Mouse (Mus musculus) forebrain, embryonic 12.5 days (tissue): ENCODE measurements around the gene Sorcs3. TPM values are rescaled to one million over a fixed set of nuclear protein-coding genes. Genes with fewer than 3 reads are reported as not detected.

Experiments
- ATAC-seq: fragments of 200-750 bp; cut with Nextera tagmentation; 2 replicates; pipeline ENCODE4 v1.8.0; 2017; ENCODE audit warnings: moderate TSS enrichment; ENCODE audit not compliant: low FRiP score
- H3K27ac ChIP-seq: fragments of 300-500 bp; sonication (generic); 2 replicates; pipeline ENCODE4 v1.5.1; 2016; ENCODE audit warnings: mild to moderate bottlenecking
- H3K27me3 ChIP-seq: fragments of 300-500 bp; sonication (generic); 2 replicates; pipeline ENCODE4 v1.6.1; 2016; ENCODE audit warnings: mild to moderate bottlenecking
- H3K36me3 ChIP-seq: fragments of 300-500 bp; sonication (generic); replicated peaks from 2 replicates; pipeline ENCODE4 v1.6.1; 2016; ENCODE audit warnings: mild to moderate bottlenecking
- H3K4me1 ChIP-seq: fragments of 300-500 bp; sonication (generic); 2 replicates; pipeline ENCODE4 v1.6.1; 2016
- H3K4me2 ChIP-seq: fragments of 300-500 bp; sonication (generic); 2 replicates; pipeline ENCODE4 v1.6.1; 2016; ENCODE audit warnings: mild to moderate bottlenecking, moderate library complexity
- H3K4me3 ChIP-seq: fragments of 300-500 bp; sonication (generic); replicated peaks from 2 replicates; pipeline ENCODE4 v1.5.1; 2016; ENCODE audit warnings: mild to moderate bottlenecking
- H3K9ac ChIP-seq: fragments of 300-500 bp; sonication (generic); 2 replicates; pipeline ENCODE4 v1.6.1; 2016; ENCODE audit warnings: mild to moderate bottlenecking
- H3K9me3 ChIP-seq: fragments of 300-500 bp; sonication (generic); 2 replicates; pipeline ENCODE4 v1.6.1; 2016
- WGBS: fragments of 180-500 bp; shearing (Covaris S2); methylation state at CpG from one replicate; pipeline ENCODE4 v1.1.7; 2016; 5-methylcytosine and 5-hydroxymethylcytosine counted together
- polyA plus RNA-seq: library from polyadenylated mRNA; unstranded; fragments of >200 nt; fragmentation: Nextera tagmentation; extraction: Ambion mirVana; gene quantifications from 2 replicates; pipeline ENCODE4 v1.2.1, GENCODE M21; 2016

Sorcs3 gene
- polyA plus RNA-seq, 1 experiment from 2014 or later: 5.5 TPM

GRCm38 (mm10) chr19:48478864-48479263 is 273.0 kb downstream of the Sorcs3 start:
- Histone ChIP-seq H3K27me3 (no peaks in the 10 kb centered on the region), H3K4me2 (no peak overlapping the region), H3K9ac (no peak overlapping the region), H3K4me1 (no peaks in the 10 kb centered on the region; the same call in 1 of the 2 replicates), H3K27ac (no peak overlapping the region), H3K9me3 (no peaks in the 10 kb centered on the region), H3K4me3 (no peak overlapping the region), H3K36me3 (no peaks in the 10 kb centered on the region)
- WGBS: 59% methylated on average over 2 of the region's 2 CpGs
- no peak for ATAC-seq

GRCm38 (mm10) chr19:48482946-48483345 is 277.1 kb downstream of the Sorcs3 start:
- no peak overlapping the region for H3K27ac ChIP-seq
- no peaks in the 10 kb centered on the region for H3K27me3 ChIP-seq
- no peaks in the 10 kb centered on the region for H3K9me3 ChIP-seq
- WGBS: 72% methylated on average over 3 of the region's 3 CpGs
- ATAC-seq: no peak
- H3K9ac ChIP-seq: no peak overlapping the region
- no peaks in the 10 kb centered on the region for H3K36me3 ChIP-seq
- H3K4me3 ChIP-seq: no peak overlapping the region
- H3K4me2 ChIP-seq: no peak overlapping the region
- H3K4me1 ChIP-seq: no peaks in the 10 kb centered on the region; the same call in 1 of the 2 replicates

- Histone ChIP-seq H3K9ac (no peak overlapping the region), H3K27ac (no peak overlapping the region), H3K36me3 (no peaks in the 10 kb centered on the region), H3K9me3 (no peaks in the 10 kb centered on the region), H3K27me3 (no peaks in the 10 kb centered on the region), H3K4me2 (no peak overlapping the region), H3K4me3 (no peak overlapping the region), H3K4me1 (no peaks in the 10 kb centered on the region)
- WGBS: 66% methylated on average over 3 of the region's 3 CpGs
- peak; percentile 57; the same call in 1 of the 2 replicates for ATAC-seq
Measured at GRCm38 (mm10) chr19:48491111-48491510, 285.3 kb downstream of the Sorcs3 start.

GRCm38 (mm10) chr19:48503896-48504620 is 298.2 kb downstream of the Sorcs3 start:
- WGBS: 80% methylated on average over 2 of the region's 2 CpGs
- H3K4me1 ChIP-seq: no peaks in the 10 kb centered on the region

DNA sequence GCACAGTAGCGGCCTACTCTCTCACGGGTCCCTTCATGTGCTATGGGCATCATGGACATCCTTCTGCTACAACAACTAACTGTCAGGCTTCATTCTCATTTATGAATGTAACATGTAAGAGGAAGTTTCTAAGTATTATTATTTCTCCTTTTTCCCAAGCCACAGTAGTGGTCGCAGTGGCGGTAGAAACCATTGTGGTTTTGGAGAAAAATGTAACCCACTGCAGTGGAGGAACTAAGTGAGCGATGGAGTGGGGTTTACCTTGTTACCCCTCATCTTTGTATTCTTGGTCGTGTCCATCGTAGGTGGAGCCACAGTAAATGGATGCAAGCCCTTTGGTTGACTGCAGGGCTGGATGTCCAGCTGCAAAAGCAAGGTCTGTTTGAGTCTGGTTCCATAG is 318.0 kb downstream of the Sorcs3 start:
- H3K36me3 ChIP-seq: no peaks in the 10 kb centered on the region
- H3K4me3 ChIP-seq: no peak overlapping the region
- H3K9me3 ChIP-seq: no peaks in the 10 kb centered on the region
- WGBS: 94% methylated on average over 7 of the region's 7 CpGs
- no peak overlapping the region for H3K27ac ChIP-seq
- ATAC-seq: no peak
- no peak overlapping the region for H3K9ac ChIP-seq
- no peaks in the 10 kb centered on the region for H3K4me1 ChIP-seq
- no peaks in the 10 kb centered on the region for H3K27me3 ChIP-seq
- H3K4me2 ChIP-seq: no peak overlapping the region

More at GRCm38 (mm10) chr19:48503896-48504620, 298.2 kb downstream of the Sorcs3 start:
- H3K9ac ChIP-seq: no peak overlapping the region
- no peak overlapping the region for H3K27ac ChIP-seq
- no peak for ATAC-seq
- no peak overlapping the region for H3K4me2 ChIP-seq
- no peak overlapping the region for H3K4me3 ChIP-seq
- no peaks in the 10 kb centered on the region for H3K9me3 ChIP-seq
- H3K36me3 ChIP-seq: no peaks in the 10 kb centered on the region
- H3K27me3 ChIP-seq: no peaks in the 10 kb centered on the region

GRCm38 (mm10) chr19:48524527-48525214 is 318.8 kb downstream of the Sorcs3 start:
- Histone ChIP-seq H3K9me3 (0 out of 2 replicates have a peak, but pooled peaks cover 1% of the 10 kb centered on the region), H3K27ac (no peak overlapping the region), H3K4me1 (no peaks in the 10 kb centered on the region), H3K4me2 (no peak overlapping the region), H3K27me3 (no peaks in the 10 kb centered on the region), H3K9ac (no peak overlapping the region), H3K4me3 (no peak overlapping the region), H3K36me3 (no peaks in the 10 kb centered on the region)
- no peak for ATAC-seq
- 46% methylated on average over 9 of the region's 9 CpGs for WGBS

- H3K9ac ChIP-seq: no peak overlapping the region
- no peaks in the 10 kb centered on the region for H3K36me3 ChIP-seq
- no peaks in the 10 kb centered on the region for H3K4me1 ChIP-seq
- no peak overlapping the region for H3K4me3 ChIP-seq
- 0 out of 2 replicates have a peak, but pooled peaks cover 2% of the 10 kb centered on the region for H3K9me3 ChIP-seq
- no peak overlapping the region for H3K27ac ChIP-seq
- H3K27me3 ChIP-seq: no peaks in the 10 kb centered on the region
- 95% methylated on average over 4 of the region's 4 CpGs for WGBS
- no peak for ATAC-seq
- H3K4me2 ChIP-seq: no peak overlapping the region
Measured at GRCm38 (mm10) chr19:48533582-48533981, 327.8 kb downstream of the Sorcs3 start.

- H3K9me3 ChIP-seq: no peaks in the 10 kb centered on the region
Measured at GRCm38 (mm10) chr19:48544294-48544693, 338.5 kb downstream of the Sorcs3 start.

GRCm38 (mm10) chr19:48545421-48546132 is 339.8 kb downstream of the Sorcs3 start:
- Histone ChIP-seq H3K4me1 (peaks cover 6% of the 10 kb centered on the region; the same call in 1 of the 2 replicates), H3K36me3 (no peaks in the 10 kb centered on the region), H3K27me3 (no peaks in the 10 kb centered on the region), H3K9me3 (no peaks in the 10 kb centered on the region), H3K4me3 (no peak overlapping the region), H3K9ac (no peak overlapping the region), H3K27ac (no peak overlapping the region), H3K4me2 (no peak overlapping the region)
- 72% methylated on average over 7 of the region's 7 CpGs for WGBS
- peak; percentile 58; the same call in 1 of the 2 replicates for ATAC-seq

More at GRCm38 (mm10) chr19:48544294-48544693, 338.5 kb downstream of the Sorcs3 start:
- H3K4me3 ChIP-seq: no peak overlapping the region
- H3K27me3 ChIP-seq: no peaks in the 10 kb centered on the region
- no peak overlapping the region for H3K4me2 ChIP-seq
- no peak overlapping the region for H3K27ac ChIP-seq
- H3K9ac ChIP-seq: no peak overlapping the region
- H3K36me3 ChIP-seq: no peaks in the 10 kb centered on the region
- ATAC-seq: no peak
- peaks cover 6% of the 10 kb centered on the region; the same call in 1 of the 2 replicates for H3K4me1 ChIP-seq

- Histone ChIP-seq H3K4me3 (no peak overlapping the region), H3K9me3 (no peaks in the 10 kb centered on the region), H3K36me3 (no peaks in the 10 kb centered on the region), H3K9ac (no peak overlapping the region), H3K4me1 (peaks cover 6% of the 10 kb centered on the region; the same call in 1 of the 2 replicates), H3K27me3 (no peaks in the 10 kb centered on the region), H3K4me2 (no peak overlapping the region), H3K27ac (no peak overlapping the region)
- 85% methylated on average over 2 of the region's 2 CpGs for WGBS
- ATAC-seq: no peak
Measured at GRCm38 (mm10) chr19:48546133-48546448, 340.3 kb downstream of the Sorcs3 start.

GRCm38 (mm10) chr19:48548143-48548881 is 342.5 kb downstream of the Sorcs3 start:
- ATAC-seq: no peak
- 11% methylated on average over 9 of the region's 9 CpGs for WGBS
- H3K9me3 ChIP-seq: no peaks in the 10 kb centered on the region
- H3K36me3 ChIP-seq: no peaks in the 10 kb centered on the region
- no peak overlapping the region for H3K4me2 ChIP-seq
- no peak overlapping the region for H3K27ac ChIP-seq
- H3K9ac ChIP-seq: no peak overlapping the region
- H3K27me3 ChIP-seq: no peaks in the 10 kb centered on the region
- H3K4me1 ChIP-seq: peaks cover 6% of the 10 kb centered on the region; the same call in 1 of the 2 replicates
- no peak overlapping the region for H3K4me3 ChIP-seq

GRCm38 (mm10) chr19:48559432-48559831 is 353.6 kb downstream of the Sorcs3 start:
- Histone ChIP-seq H3K4me1 (no peaks in the 10 kb centered on the region), H3K4me3 (no peak overlapping the region), H3K27ac (no peak overlapping the region), H3K4me2 (no peak overlapping the region), H3K36me3 (no peaks in the 10 kb centered on the region), H3K9ac (no peak overlapping the region), H3K27me3 (no peaks in the 10 kb centered on the region), H3K9me3 (no peaks in the 10 kb centered on the region)
- 54% methylated on average over 2 of the region's 2 CpGs for WGBS
- no peak for ATAC-seq
